Mouse (Mus musculus): ENCODE data around the gene Gars.

Gars gene

GRCm38 (mm10) chr6:55037799-55038670 lies at the start of gene Gars:
Gene Gars (plus strand): TSS chr6:55038007.
- DNase-seq (ENCODE audit: low read depth, low spot score): peak; percentile 84

GRCm38 (mm10) chr6:54988141-54988540 lies 49.7 kb upstream of the Gars start:
- no peak for DNase-seq (ENCODE audit: low read depth, low spot score)

GRCm38 (mm10) chr6:54991189-54991588 lies 46.6 kb upstream of the Gars start:
- DNase-seq (ENCODE audit: low read depth, low spot score): no peak

GRCm38 (mm10) chr6:54992141-54992540 lies 45.7 kb upstream of the Gars start:
- DNase-seq (ENCODE audit: low read depth, low spot score): no peak

GRCm38 (mm10) chr6:54992734-54993260 lies 45.0 kb upstream of the Gars start, which contains the start of gene Ggct:
Gene Ggct (minus strand): TSS chr6:54992950.
- peak; percentile 96 for DNase-seq (ENCODE audit: low read depth, low spot score)

- DNase-seq (ENCODE audit: low read depth, low spot score): no peak
Measured at GRCm38 (mm10) chr6:54996361-54996760, 41.4 kb upstream of the Gars start.

GRCm38 (mm10) chr6:54997726-54998125 lies 40.1 kb upstream of the Gars start:
- no peak for DNase-seq (ENCODE audit: low read depth, low spot score)

GRCm38 (mm10) chr6:55001320-55001719 lies 36.5 kb upstream of the Gars start:
- DNase-seq (ENCODE audit: low read depth, low spot score): no peak

GRCm38 (mm10) chr6:55002438-55002837 lies 35.4 kb upstream of the Gars start:
- no peak for DNase-seq (ENCODE audit: low read depth, low spot score)

GRCm38 (mm10) chr6:55003559-55003958 lies 34.2 kb upstream of the Gars start:
- no peak for DNase-seq (ENCODE audit: low read depth, low spot score)

- DNase-seq (ENCODE audit: low read depth, low spot score): no peak
Measured at GRCm38 (mm10) chr6:55008401-55008800, 29.4 kb upstream of the Gars start.

- DNase-seq (ENCODE audit: low read depth, low spot score): peak; percentile 44
Measured at GRCm38 (mm10) chr6:55009391-55010230, 28.2 kb upstream of the Gars start.

GRCm38 (mm10) chr6:55010330-55011091 lies 27.3 kb upstream of the Gars start:
- no peak for DNase-seq (ENCODE audit: low read depth, low spot score)

GRCm38 (mm10) chr6:55012516-55012915 lies 25.3 kb upstream of the Gars start:
- no peak for DNase-seq (ENCODE audit: low read depth, low spot score)

GRCm38 (mm10) chr6:55014184-55014583 lies 23.6 kb upstream of the Gars start:
- no peak for DNase-seq (ENCODE audit: low read depth, low spot score)

- DNase-seq (ENCODE audit: low read depth, low spot score): no peak
Measured at GRCm38 (mm10) chr6:55016236-55016635, 21.6 kb upstream of the Gars start.

- peak; percentile 83 for DNase-seq (ENCODE audit: low read depth, low spot score)
Measured at GRCm38 (mm10) chr6:55016710-55017583, 20.9 kb upstream of the Gars start.

- no peak for DNase-seq (ENCODE audit: low read depth, low spot score)
Measured at GRCm38 (mm10) chr6:55018417-55018816, 19.4 kb upstream of the Gars start.

GRCm38 (mm10) chr6:55021806-55022205 lies 16.0 kb upstream of the Gars start:
- no peak for DNase-seq (ENCODE audit: low read depth, low spot score)

- DNase-seq (ENCODE audit: low read depth, low spot score): no peak
Measured at GRCm38 (mm10) chr6:55027642-55028041, 10.2 kb upstream of the Gars start.
